Mouse (Mus musculus): Measurements from ENCODE around the gene Hsd3b1. TPM values are rescaled to one million over a fixed set of nuclear protein-coding genes. Genes with fewer than 3 reads are reported as not detected.
A peak's percentile ranks its signal among the peaks of the same experiment; 100 is the strongest.
"Not testable (repeated sequence)": the region's sequence is repeated elsewhere in the genome, so short reads cannot be mapped to it uniquely, and the experiment has no call there.

Hsd3b1 gene
- polyA plus RNA-seq, 1 experiment from 2014 or later, result not detected

GRCm38 (mm10) chr3:98856892-98857291 is 2.7 kb downstream of the Hsd3b1 start:
- no peak for TF ChIP-seq CTCF (IDR thresholded peaks at IDR 0.05)
- DNase-seq (ENCODE audit: low read depth, low spot score) (no peak), ATAC-seq (no peak)
- POLR2A ChIA-PET, result no interaction called here
- in situ Hi-C loops (cut with MboI; ENCODE audit: low pct_unique_long_range_greater_than_20kb), result no loop called here
- H3K27me3 ChIP-seq, result no peaks in the 10 kb centered on the region
- CTCF ChIA-PET, result no interaction called here

GRCm38 (mm10) chr3:98855160-98855559 is 4.4 kb downstream of the Hsd3b1 start:
- H3K27me3 ChIP-seq, result no peaks in the 10 kb centered on the region
- TF ChIP-seq CTCF (IDR thresholded peaks at IDR 0.05), result no peak
- in situ Hi-C loops (cut with MboI; ENCODE audit: low pct_unique_long_range_greater_than_20kb), result no loop called here
- ATAC-seq (no peak), DNase-seq (ENCODE audit: low read depth, low spot score) (no peak)
- POLR2A ChIA-PET, result no interaction called here
- CTCF ChIA-PET, result no interaction called here

- TF ChIP-seq CTCF (IDR thresholded peaks at IDR 0.05), result no peak
- in situ Hi-C loops (cut with MboI; ENCODE audit: low pct_unique_long_range_greater_than_20kb), result no loop called here
- ChIA-PET POLR2A (no interaction called here), CTCF (no interaction called here)
- ATAC-seq (no peak), DNase-seq (ENCODE audit: low read depth, low spot score) (no peak)
- peaks cover 3% of the 10 kb centered on the region for H3K27me3 ChIP-seq
These were observed 5.9 kb downstream of the Hsd3b1 start for GRCm38 (mm10) chr3:98853685-98854084.

GRCm38 (mm10) chr3:98853051-98853450 is 6.5 kb downstream of the Hsd3b1 start:
- no peak for TF ChIP-seq CTCF (IDR thresholded peaks at IDR 0.05)
- ChIA-PET CTCF (no interaction called here), POLR2A (no interaction called here)
- peaks cover 3% of the 10 kb centered on the region for H3K27me3 ChIP-seq
- in situ Hi-C loops (cut with MboI; ENCODE audit: low pct_unique_long_range_greater_than_20kb), result no loop called here
- ATAC-seq (no peak), DNase-seq (ENCODE audit: low read depth, low spot score) (no peak)

GRCm38 (mm10) chr3:98852631-98853030 is 7.0 kb downstream of the Hsd3b1 start:
- CTCF ChIA-PET, result no interaction called here
- in situ Hi-C loops (cut with MboI; ENCODE audit: low pct_unique_long_range_greater_than_20kb), result no loop called here
- ATAC-seq, result no peak
- POLR2A ChIA-PET, result no interaction called here
- H3K27me3 ChIP-seq, result peaks cover 3% of the 10 kb centered on the region
- no peak for TF ChIP-seq CTCF (IDR thresholded peaks at IDR 0.05)
- no peak for DNase-seq (ENCODE audit: low read depth, low spot score)

- ATAC-seq (no peak), DNase-seq (ENCODE audit: low read depth, low spot score) (no peak)
- ChIA-PET CTCF (no interaction called here), POLR2A (no interaction called here)
- no peak for TF ChIP-seq CTCF (IDR thresholded peaks at IDR 0.05)
- peaks cover 3% of the 10 kb centered on the region for H3K27me3 ChIP-seq
- in situ Hi-C loops (cut with MboI; ENCODE audit: low pct_unique_long_range_greater_than_20kb), result no loop called here
These were observed 7.7 kb downstream of the Hsd3b1 start for GRCm38 (mm10) chr3:98851853-98852252.

DNA sequence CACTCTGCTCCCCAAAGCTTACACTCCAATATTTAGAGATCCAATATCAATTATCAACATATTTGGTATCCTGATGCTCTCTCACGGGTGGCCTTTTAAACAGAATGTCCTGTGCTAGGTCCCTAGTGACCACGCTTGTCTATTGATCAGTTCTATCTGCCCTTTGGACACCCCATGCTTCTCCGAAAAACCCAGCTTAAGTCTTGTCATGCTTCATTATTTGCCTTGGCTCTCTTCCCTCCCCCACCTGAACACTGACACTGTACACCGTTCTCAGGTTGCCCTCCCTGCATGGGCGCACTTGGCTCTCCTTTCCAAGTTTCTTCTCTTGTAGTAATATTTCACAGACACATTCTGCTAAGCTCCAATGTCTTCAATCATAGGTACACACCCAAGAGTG is 9.3 kb downstream of the Hsd3b1 start:
- DNase-seq (ENCODE audit: low read depth, low spot score), result no peak
- TF ChIP-seq CTCF (IDR thresholded peaks at IDR 0.05), result no peak
- in situ Hi-C loops (cut with MboI; ENCODE audit: low pct_unique_long_range_greater_than_20kb), result no loop called here

GRCm38 (mm10) chr3:98848898-98849297 is 10.7 kb downstream of the Hsd3b1 start:
- ATAC-seq (no peak), DNase-seq (ENCODE audit: low read depth, low spot score) (no peak)
- POLR2A ChIA-PET, result no interaction called here
- CTCF ChIA-PET, result no interaction called here
- peaks cover 3% of the 10 kb centered on the region for H3K27me3 ChIP-seq
- no peak for TF ChIP-seq CTCF (IDR thresholded peaks at IDR 0.05)
- in situ Hi-C loops (cut with MboI; ENCODE audit: low pct_unique_long_range_greater_than_20kb), result no loop called here

More for the DNA sequence above, 9.3 kb downstream of the Hsd3b1 start:
- ChIA-PET CTCF (no interaction called here), POLR2A (no interaction called here)
- ATAC-seq, result no peak
- H3K27me3 ChIP-seq, result peaks cover 3% of the 10 kb centered on the region

- in situ Hi-C loops (cut with MboI; ENCODE audit: low pct_unique_long_range_greater_than_20kb), result no loop called here
- TF ChIP-seq CTCF (IDR thresholded peaks at IDR 0.05), result no peak
- no peak for DNase-seq (ENCODE audit: low read depth, low spot score)
- CTCF ChIA-PET, result interaction anchor here (1.2 kb wide), 1 partner anchor 13 kb away, joined by 3 read pairs; no protein-coding TSS in a partner anchor
- POLR2A ChIA-PET, result no interaction called here
- ATAC-seq, result no peak
- no peaks in the 10 kb centered on the region for H3K27me3 ChIP-seq
These were observed 45.4 kb downstream of the Hsd3b1 start, which contains the start of gene Hsd3b6 for GRCm38 (mm10) chr3:98814101-98814670. Gene Hsd3b6 (minus strand): TSS chr3:98814443.

DNA sequence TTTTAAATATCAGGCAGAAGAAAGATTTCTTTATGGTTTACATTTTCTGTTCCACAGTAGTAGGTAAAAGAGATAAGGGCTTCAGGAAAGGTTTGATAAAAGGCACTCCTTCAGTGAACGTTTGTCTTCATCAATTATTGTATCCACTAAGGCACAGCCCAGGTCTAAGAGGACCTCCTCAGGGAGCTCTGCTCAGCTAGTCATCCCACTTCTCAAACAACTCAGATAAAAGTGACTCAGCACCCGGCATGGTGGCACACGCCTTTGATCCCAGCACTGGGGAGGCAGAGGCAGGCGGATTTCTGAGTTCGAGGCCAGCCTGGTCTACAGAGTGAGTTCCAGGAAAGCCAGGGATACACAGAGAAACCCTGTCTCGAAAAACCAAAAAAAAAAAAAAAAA is 46.9 kb downstream of the Hsd3b1 start:
- DNase-seq (ENCODE audit: low read depth, low spot score); POLR2A ChIA-PET; in situ Hi-C loops (cut with MboI; ENCODE audit: low pct_unique_long_range_greater_than_20kb); CTCF ChIA-PET; ATAC-seq; H3K27me3 ChIP-seq: not testable (repeated sequence)

- DNase-seq (ENCODE audit: low read depth, low spot score); ATAC-seq; POLR2A ChIA-PET; in situ Hi-C loops (cut with MboI; ENCODE audit: low pct_unique_long_range_greater_than_20kb); H3K27me3 ChIP-seq: not testable (repeated sequence)
- TF ChIP-seq CTCF (IDR thresholded peaks at IDR 0.05), result peak; percentile 38
- CTCF ChIA-PET, result interaction anchor here (1.2 kb wide), 1 partner anchor 16 kb away, joined by 3 read pairs; no protein-coding TSS in a partner anchor
These were observed 54.6 kb downstream of the Hsd3b1 start for GRCm38 (mm10) chr3:98805032-98805431.

Other genes with a start within 250 kb of the Hsd3b1 start
- not detected for gene Hsd3b5, start 229.5 kb downstream of the Hsd3b1 start, polyA plus RNA-seq (2021)
- 0.06 TPM for gene Hsd3b2, start 135.3 kb downstream of the Hsd3b1 start, polyA plus RNA-seq (2021)
- gene Hsd3b3, start 96.7 kb downstream of the Hsd3b1 start, polyA plus RNA-seq (2021), result 0.10 TPM
- 0.05 TPM for gene Hsd3b6, start 45.4 kb downstream of the Hsd3b1 start, polyA plus RNA-seq (2021)
- gene Hao2, start 33.4 kb upstream of the Hsd3b1 start, polyA plus RNA-seq (2021), result not detected

All from Patski (cell line).